Mouse (Mus musculus) ES-E14 (cell line): ENCODE data around the gene Tubb5.
A peak's percentile ranks its signal among the peaks of the same experiment; 100 is the strongest.

Experiments used
- HCFC1 ChIP-seq: IDR thresholded peaks from 2 replicates; pipeline ENCODE4 v1.6.1; 2012; ENCODE audit warnings: low read length, inconsistent platforms, borderline replicate concordance; ENCODE audit not compliant: insufficient read depth
- MAFK ChIP-seq: IDR thresholded peaks from 2 replicates; pipeline ENCODE4 v1.6.1; 2014; ENCODE audit warnings: mild to moderate bottlenecking, low read depth, low read length, inconsistent platforms; ENCODE audit not compliant: insufficient read depth
- ZC3H11A ChIP-seq: IDR thresholded peaks from 2 replicates; pipeline ENCODE4 v1.6.1; 2012; ENCODE audit warnings: low read depth, mild to moderate bottlenecking, inconsistent platforms, low read length, borderline replicate concordance
- ZNF384 ChIP-seq: IDR thresholded peaks from 2 replicates; pipeline ENCODE4 v1.6.1; 2012; ENCODE audit warnings: low read depth, low read length, inconsistent platforms

DNA sequence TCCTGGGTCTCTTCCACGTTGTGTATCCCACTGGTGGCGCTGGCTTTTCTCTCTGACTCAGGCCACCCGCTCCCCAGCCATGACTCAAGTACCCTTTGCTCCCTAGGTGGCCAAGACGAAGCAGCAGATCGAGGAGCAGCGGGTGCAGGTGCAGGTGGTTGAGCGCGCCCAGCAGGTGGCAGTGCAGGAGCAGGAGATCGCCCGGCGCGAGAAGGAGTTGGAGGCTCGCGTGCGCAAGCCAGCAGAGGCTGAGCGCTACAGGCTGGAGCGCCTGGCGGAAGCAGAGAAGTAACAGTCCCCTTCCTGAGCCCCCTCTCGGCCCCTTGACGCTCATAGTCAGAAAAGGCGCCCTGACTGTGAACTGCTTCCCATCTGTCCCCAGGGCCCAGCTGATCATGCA, 8.4 kb downstream of the Tubb5 start:
- TF ChIP-seq ZNF384 (no peak), HCFC1 (0 out of 2 replicates have a peak, but pooled peaks have one; percentile 42), MAFK (no peak), ZC3H11A (peak; percentile 46)
